Mouse (Mus musculus) regulatory T cell (primary cell): Measurements from ENCODE around the gene Aurkb.

ENCODE experiments used
- in situ Hi-C: fragments of 300-600 bp; cut with MboI, MseI; formaldehyde crosslinking; loops from one replicate; pipeline ENCODE4 v1.15.1; 2025; ENCODE audit warnings: high pct_unique_total_duplicates

The Aurkb gene

DNA sequence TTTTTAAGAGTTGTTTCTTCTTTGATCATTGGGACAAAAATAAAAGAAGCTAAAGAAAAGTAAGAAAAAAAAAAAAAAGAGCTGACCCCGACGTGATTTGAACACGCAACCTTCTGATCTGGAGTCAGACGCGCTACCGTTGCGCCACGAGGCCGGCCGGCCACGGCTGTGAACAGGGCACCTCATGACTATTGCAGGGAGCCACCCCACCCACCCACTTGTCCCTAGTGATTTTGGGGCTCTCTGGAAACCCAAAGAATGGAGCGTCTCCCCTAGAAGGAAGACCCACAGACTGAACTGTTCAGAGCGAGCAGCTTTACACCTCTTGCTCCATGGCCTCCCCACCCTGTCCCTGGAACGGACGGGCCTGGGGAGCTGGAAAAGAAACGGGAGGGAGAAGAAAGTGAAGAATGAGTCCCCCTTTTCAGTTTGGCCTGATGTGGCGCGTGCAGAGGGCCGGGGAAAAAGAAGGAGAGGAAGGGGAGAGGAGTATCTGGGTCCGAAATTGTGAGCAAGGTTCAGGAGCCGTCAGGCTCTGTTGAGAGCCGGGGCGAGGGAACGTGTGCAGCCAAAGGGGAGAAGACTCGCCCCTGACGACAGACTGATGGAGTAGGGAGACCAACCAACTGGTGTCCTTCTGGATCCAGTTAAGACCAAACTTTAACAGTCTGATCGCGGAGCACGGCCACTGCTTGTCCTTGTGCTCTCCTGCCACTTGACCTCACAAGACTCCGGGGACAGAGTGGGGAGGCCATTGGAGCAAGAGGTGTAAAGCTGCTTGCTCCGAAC is 18.2 kb downstream of the Aurkb start:
- in situ Hi-C loops: loop anchor here (5.0 kb wide), 1 partner anchor 59 kb away; the partner anchor contains the start of genes 9130213A22Rik and Hes7

DNA sequence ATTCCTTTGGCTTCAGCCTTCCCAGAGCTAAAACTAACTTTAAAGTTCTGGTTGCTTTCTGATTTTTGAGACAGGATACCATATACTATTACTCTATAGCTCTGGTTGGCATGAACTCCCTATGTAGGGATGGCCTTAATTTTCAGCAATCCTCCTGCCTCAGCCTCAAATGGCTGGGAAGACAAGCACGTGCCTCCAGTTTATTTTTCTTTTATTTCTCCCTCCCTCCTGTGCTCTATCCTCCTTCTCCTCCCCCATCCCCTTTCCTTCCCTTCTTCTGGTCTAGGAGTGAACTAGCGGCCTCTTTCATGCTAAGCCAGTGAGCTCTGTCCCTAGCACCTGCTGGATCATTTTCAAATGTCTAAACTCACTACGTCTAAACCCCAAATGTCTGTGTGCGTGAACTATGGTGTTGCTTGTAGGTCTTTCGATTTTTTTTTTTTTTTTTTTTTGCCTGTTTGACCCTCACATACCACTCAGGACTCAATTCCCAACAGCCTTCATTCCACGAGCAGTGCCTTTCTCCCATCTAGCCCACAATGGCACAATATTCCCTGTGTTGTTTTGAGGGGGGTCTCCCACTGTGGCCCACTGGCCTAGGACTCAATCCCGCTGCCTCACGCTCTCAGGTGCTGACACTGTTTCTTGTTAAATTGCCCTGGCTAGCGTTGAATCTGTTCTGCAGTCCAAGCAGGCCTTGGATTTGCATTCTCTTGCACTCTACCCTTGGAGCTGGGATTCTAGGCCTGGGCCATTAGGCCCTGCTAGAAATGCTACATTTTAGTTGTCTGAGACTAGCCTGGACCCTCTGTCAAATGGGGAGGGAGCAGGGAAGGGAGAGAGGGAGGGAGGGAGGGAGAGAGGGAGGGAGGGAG is 19.0 kb downstream of the Aurkb start:
- in situ Hi-C loops: loop anchor here (5.0 kb wide), 1 partner anchor 58 kb away; the partner anchor contains the start of genes 9130213A22Rik and Hes7

DNA sequence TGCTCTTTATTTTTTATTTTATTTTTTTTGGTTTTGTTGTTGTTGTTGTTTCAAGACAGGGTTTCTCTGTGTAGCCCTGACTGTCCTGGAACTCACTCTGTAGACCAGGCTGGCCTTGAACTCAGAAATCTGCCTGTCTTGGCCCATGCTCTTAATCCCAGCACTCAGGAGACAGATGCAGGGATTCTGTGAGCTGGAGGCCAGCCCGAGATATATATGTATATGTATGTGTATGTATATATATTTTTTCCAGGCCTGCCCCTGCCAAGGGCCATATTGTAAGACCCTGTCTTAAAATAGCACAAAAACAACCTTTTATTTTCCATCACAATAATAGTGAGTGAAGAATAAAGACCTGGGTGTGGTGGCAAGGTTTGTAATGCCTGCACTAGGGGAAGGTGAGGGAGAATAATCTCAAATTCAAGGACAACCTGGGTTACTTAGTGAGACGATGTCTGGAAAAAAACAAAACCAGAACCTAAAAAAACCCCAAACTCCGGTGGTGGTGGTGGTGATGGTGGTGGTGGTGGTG is 20.0 kb downstream of the Aurkb start:
- in situ Hi-C loops: no loop called here

DNA sequence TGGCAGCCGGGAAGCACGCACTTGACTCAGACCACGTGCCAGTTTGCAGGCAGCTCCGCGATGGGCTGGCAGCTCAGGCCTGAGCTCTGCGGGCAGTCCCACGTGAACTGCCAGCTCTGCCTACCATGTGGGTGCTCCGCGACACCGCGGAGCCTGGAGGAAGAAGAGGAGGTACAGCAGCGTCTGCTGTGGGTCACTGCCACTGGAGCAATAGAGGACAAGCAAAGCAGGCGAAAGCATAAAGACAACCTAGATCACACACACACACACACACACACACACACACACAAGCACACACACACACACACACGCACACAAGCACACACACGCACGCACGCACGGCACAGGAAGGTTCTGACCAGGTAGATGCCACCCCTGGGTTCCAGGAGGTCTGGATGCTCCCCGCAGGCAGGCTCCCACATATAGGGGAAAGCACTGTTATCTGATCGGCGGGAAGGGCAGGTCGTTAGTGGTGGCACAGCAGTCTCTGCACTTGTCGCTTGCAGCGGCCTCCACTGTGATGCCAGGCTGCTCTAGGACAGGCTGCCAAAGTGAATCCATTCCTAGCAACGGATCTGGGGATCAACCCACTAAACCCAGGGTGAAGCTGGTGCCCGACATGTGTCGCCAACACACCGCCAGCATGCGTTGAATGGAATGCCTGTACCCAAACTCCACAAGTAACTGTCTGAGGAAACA is 20.9 kb downstream of the Aurkb start:
- in situ Hi-C loops: no loop called here

DNA sequence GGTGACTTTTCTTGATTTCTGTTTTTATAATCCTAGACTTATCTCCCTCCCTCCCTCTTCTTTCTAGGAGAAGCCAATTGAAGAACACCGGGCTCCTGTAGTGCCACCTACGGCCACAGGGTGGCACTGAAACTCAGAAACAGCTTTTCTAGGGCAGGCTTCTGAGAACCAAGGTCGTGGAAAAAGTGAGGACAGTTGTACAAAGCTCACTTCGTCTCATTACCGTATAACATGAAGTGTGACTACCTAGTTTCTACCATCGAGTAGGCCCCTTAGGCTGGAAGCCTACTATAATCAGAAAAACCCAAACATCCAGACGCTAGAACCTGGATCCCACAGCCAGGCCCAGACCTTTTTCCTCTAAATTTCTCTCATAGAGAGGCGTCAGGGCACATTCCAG is 21.5 kb downstream of the Aurkb start:
- in situ Hi-C loops: no loop called here

DNA sequence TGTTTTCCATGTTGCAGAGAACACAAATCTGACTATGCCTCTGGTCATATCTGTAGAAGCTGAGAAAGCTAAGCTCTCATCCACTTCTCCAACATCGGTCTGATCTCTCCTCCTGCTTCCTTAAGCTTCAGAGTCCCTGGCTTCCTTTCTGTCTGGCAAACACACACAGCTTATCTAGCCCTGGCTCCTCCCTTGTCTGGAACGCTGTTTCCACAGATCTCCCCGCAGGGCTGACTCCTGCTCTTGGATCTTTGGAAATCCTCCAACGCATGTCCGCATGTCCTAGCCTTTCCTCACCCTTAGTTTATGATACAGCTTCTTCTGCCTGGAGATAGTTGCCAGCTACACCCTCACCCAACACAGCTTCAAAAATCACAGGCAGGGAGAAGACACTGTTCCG is 22.2 kb downstream of the Aurkb start:
- in situ Hi-C loops: no loop called here

DNA sequence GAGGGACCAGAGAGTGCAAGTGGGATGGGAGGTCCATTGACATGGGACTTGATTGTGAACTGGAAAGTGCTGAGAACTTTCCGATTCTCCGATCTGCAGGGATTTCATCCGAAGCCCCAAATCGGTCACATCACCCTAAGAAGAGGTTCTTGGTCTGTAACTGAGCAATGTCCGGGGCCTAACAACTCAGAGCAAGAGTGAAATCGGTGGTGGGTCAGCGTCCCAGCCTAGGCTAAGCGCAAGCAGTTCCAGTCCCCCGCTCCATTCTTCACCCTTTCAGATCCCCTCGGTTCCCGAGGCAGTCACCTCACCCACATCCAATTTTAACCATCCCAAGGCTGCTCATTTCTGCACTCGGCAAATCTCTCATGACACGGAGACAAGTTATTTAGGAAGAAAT is 24.6 kb downstream of the Aurkb start:
- in situ Hi-C loops: no loop called here

DNA sequence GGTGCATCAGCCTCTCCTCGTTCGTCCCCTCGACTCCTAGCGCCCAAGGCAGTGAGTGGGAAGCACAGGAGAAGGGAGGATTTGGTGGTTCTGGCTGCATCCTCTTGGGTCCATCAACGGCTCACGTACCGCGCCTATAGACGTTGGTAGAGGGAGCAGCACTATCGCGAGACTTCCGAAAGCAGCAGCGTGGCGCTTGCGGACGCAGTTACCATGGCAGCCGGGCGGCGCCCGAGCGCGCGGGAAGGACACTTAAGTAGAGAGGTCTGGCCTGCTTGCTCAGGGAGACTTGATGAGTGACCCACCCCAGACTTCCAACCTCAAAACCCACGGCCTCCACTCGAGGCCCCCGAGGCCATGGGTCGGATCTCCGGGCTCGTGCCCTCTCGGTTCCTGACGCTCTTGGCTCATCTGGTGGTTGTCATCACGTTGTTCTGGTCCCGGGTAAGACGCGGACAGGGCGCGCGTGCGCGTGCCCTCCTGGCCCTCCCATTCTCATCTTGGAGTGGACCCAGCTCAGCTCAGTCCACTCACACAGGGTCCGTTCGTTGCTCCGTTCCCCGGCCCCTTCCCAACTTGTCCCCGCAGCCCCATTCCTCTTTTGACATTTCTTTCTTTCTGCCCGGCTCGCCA is 25.3 kb downstream of the Aurkb start, which contains the start of gene Tmem107:
TSS of gene Tmem107 (plus strand) at position 217 of the 633 bp plus-strand sequence.
- in situ Hi-C loops: no loop called here

DNA sequence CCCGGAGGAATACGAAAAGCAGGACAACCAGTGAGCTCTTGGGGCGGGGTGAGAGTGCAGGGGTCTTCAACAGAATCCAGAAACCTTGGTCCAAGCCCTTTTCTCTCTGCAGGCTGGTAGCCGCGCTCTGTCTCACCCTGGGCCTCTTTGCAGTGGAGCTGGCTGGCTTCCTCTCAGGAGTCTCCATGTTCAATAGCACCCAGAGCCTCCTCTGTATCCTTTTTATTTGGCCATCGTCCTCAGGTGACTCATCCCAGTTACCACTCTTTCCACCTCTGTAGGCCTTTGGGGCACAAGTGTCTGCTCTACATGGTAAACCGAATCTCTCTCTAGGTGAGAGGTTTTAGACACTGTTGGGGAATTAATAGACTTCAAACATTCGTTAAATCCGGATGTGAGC is 25.8 kb downstream of the Aurkb start:
- in situ Hi-C loops: no loop called here

DNA sequence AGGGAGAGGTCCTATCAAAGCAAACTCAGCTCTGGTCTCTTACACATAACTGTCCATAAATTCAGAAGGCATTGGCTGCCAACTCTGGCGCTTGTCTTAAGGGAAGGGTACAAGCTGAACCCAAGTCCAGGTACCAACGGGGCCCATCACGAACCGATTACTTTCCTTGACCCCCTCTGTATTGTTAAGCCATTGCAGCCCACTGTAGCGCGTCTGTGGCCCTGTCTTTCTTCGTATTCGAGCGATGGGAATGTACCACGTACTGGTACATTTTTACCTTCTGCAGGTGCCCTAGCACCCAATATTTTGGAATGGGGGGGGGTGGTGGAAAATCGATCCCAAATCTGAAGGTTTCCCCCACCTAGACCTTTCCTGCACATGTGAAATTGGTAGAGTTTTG is 26.8 kb downstream of the Aurkb start:
- in situ Hi-C loops: no loop called here

DNA sequence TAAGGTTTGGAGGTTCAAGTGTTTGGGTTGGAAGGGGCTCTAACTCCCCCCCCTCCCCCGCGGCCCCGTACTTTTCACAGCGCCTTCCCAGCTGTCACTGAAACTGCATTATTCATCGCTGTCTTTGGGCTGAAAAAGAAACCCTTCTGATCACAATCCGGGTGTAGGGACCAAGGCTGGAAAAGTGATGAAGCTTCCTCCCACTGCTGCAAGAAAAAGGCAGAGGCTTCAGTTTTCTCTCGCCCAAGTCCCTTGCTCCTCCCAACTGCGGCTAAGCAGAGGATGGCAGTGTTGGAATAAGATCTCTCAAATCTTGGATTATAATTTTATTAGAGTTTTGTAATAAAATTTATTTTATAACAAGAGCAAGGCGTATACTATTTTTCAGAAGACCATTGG is 27.2 kb downstream of the Aurkb start:
- in situ Hi-C loops: no loop called here

DNA sequence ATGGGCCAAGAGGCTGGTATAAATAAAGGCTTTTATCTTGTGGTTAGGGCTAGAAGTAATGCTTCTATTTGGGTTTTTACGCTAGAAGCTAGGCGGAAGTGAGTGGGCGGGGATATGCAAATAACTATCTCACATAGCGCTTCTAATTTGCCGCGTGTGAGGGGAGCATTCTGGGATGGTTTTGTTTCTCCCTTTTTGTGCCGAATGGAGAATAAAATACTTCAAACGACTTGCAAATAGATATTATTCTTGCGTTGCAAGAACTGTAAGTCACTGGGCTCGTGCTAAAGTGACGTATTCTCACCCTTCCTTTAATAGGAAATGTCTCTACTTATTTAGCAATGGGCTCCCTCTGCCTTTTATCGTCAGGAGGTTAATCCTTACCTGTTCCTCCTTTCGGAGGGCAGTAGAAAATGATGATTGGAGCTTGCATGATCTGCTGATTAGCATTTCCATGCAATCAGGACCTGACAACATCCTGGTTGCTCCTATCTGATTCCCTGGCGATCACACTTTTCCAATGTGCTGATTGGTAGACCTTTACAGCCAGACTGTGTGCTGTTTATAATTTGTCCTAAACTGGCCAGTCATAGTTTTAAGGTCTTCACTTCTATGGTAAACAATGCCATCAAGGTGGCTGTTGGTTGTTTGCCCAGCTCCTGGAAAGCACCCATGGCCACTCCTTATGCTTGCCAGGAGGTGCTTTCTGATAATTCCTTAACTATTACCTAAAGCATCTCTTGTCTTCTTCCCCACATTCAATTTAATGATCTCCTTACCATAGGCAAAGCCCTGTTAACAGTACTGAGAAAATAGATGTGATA is 27.8 kb downstream of the Aurkb start:
- in situ Hi-C loops: no loop called here

DNA sequence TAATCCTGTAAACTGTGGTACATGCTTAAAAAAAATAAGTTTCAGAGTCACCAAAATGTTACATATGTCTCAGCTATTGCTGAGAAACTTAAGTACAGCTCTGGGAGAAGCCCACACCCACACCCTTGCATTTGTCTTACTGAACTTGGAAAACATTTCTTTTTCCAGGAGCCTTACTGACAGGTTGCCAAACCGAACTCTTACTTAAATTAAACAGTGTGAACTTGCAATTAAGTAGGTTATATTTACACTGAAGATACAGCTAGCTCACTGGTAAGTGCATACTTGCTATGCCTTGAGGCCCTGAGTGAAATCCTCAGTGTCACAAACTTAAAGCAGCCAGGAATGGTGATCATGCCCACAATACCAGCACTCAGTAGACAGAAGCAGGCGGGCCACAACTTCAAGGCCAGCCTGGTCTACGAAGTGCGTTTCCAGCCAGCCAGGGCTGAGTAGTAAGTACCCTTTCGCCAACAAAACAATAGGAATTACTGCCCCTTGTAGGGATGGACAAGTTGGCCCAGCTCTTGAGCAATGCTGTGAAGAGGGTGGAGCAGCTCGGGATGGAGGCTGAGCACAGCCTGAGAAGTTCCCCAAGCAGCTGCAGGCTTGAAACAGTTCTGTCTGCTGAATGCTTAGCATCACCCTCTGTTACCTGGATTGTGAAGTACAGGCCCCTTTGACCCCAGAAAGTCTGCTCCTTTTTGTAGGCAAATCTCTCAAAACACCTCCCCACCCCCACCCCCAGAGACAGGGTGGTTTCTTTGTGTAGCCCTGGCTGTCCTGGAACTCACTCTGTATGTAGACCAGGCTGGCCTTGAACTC is 28.7 kb downstream of the Aurkb start:
- in situ Hi-C loops: no loop called here

DNA sequence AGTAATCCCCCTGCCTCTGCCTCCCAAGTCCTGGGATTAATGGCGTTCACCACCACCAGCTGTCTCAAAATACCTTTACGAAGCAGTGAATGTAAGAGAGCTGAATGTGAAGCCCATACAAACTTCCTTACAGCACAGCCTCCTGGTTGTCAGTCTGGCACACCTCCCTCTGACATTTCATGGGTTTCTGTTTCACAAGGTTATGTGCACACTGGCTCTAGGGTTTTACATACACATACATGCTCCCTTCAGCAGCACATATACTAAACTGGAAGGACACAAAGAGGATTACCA is 29.3 kb downstream of the Aurkb start:
- in situ Hi-C loops: no loop called here

DNA sequence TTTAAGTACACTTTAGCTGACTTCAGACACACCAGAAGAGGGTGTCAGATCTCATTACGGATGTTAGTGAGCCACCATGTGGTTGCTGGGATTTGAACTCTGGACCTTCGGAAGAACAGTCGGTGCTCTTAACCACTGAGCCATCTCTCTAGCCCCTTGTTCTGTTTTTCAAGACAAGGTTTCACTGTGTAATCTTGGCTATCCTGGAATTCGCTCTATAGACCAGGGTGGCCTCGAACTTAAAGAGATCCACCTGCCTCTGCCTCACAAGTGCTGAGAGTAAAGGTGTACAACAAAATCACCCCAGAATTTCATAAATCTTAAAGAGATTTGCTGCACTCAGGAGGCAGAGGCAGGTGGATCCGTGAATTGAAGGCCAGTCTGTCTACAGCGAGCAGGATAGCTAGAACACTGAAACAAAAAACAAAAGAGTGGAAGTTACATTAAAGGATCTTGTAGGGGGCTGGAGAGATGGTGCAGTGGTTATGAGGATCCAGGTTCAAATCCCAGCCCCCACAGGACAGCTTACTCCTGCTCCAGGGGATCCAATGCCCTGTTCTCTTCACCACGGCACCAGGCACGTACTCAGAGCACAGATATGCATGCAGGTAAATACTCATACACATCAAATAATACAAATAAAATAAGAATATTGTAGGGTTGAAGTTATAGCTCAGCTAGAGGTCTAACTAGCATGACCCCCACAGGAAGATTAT is 30.5 kb downstream of the Aurkb start:
- in situ Hi-C loops: no loop called here

DNA sequence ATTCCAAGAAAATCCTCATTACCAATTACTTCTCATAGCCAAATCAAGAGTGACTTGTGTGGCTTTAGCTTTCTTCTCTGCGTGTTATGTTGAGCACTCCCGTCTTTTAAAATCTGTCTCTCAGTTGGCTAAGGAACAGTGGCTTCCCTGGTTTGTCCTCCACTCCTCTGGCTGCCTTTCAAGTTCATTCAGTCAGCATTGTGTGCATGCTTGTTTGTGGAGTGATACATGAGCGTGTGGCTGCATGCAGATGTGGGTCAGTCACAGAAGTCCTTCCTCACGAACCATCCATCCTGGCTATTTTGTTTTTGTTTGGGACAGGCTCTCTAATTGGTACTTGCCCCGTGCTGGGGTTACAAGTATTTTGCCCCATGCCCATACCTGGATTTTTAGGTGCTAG is 31.1 kb downstream of the Aurkb start:
- in situ Hi-C loops: no loop called here

DNA sequence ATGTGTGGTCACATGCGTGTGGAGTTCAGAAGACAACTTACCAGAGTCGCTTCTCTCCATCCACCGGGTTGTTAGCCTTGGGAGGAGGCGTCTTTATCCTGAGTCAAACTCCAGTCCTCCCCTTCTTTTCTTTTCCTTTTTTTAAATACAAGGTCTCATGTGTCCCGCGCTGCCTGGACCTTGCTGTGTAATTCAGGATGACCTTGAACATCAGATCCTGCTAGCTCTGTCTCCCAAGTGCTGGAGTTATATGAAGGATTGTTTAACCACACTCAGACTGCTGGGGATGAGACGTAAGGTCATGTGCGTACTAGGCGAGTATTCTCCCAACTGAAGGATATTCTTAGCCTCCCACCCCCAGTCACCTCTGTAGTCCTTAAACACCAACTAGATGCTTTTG is 31.9 kb downstream of the Aurkb start:
- in situ Hi-C loops: no loop called here

DNA sequence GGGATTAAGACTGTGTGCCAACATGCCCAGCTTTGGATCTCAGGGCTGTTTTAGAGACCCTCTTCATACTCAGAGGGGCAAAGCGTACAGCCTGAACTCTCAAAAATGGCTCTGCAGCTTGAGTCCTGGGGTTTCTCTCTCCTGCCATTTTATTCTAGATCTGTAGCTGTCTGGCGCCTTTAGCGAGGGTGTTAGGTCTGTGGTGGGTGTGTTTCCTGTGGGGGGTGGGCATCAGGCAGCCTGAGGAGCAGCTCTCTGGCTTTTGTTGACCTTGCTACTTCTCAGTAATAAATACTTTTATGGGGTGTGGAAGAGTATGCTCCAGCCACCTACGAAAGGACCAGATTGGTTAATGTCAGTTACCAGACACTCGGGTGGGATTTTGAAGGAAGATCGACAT is 32.6 kb downstream of the Aurkb start:
- in situ Hi-C loops: no loop called here

DNA sequence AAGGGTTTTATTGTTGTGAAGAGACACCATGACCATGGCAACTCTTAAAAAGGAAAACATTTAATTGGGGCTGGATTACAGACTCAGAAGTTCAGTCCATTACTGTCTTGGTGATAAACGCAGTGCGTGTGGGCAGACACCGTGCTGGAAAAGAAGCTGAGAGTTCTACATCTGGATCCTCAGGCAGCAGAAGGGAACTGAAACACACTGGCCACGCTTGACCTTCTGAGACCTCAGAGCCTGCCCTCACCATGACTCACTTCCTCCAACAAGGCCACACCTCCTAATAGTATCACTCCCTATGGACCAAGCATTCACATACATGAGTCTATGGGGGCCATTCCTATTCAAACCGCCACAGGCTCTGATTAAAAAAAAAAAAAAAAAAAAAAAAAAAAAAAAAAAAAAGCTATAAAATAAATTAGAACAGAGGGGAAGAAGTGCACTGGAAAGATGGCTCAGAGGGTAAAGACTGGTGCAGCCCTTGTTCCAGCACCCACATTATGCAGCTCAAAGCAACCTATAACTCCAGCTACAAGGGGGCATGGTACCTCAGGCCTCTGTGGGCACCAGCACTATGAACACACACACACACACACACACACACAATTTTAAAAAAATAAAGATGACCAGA is 33.5 kb downstream of the Aurkb start:
- in situ Hi-C loops: no loop called here
